Mouse (Mus musculus) intestine, embryonic 16.5 days (tissue): ENCODE measurements at regions not wholly inside any gene's neighbourhood (a gene's known extent, or its start where the extent isn't known, plus 50 kb on each side); places are given as distances from the start of the nearest gene placed in this dataset.

ENCODE experiments used
- ATAC-seq: fragments of 200-750 bp; cut with Nextera tagmentation; 2 replicates; pipeline ENCODE4 v1.8.0; 2017; ENCODE audit warnings: moderate TSS enrichment, moderate library complexity
- H3K27ac ChIP-seq: fragments of 300-500 bp; sonication (generic); 2 replicates; pipeline ENCODE4 v1.5.1; 2014; ENCODE audit warnings: mild to moderate bottlenecking, low read length
- H3K27me3 ChIP-seq: fragments of 300-500 bp; sonication (generic); replicated peaks from 2 replicates; pipeline ENCODE4 v1.6.1; 2014; ENCODE audit warnings: low read length, control low read depth, mixed read lengths; ENCODE audit not compliant: control insufficient read depth, insufficient read depth
- H3K36me3 ChIP-seq: fragments of 300-500 bp; sonication (generic); 2 replicates; pipeline ENCODE4 v1.6.1; 2014; ENCODE audit warnings: low read length, control low read depth; ENCODE audit not compliant: control insufficient read depth, insufficient read depth
- H3K4me1 ChIP-seq: fragments of 300-500 bp; sonication (generic); 2 replicates; pipeline ENCODE4 v1.6.1; 2014; ENCODE audit warnings: low read length, control low read depth, mixed read lengths; ENCODE audit not compliant: control insufficient read depth, insufficient read depth
- H3K4me2 ChIP-seq: fragments of 300-500 bp; sonication (generic); 2 replicates; pipeline ENCODE4 v1.6.1; 2014; ENCODE audit warnings: low read depth, low read length, control low read depth
- H3K4me3 ChIP-seq: fragments of 300-500 bp; sonication (generic); 2 replicates; pipeline ENCODE4 v1.5.1; 2014; ENCODE audit warnings: mild to moderate bottlenecking, low read length
- H3K9ac ChIP-seq: fragments of 300-500 bp; sonication (generic); 2 replicates; pipeline ENCODE4 v1.6.1; 2014; ENCODE audit warnings: low read depth, low read length
- H3K9me3 ChIP-seq: fragments of 300-500 bp; sonication (generic); 2 replicates; pipeline ENCODE4 v1.6.1; 2016; ENCODE audit warnings: low read length, control low read depth; ENCODE audit not compliant: control insufficient read depth
- WGBS: fragments of 180-500 bp; shearing (Covaris S2); extraction: QIAGEN DNeasy Blood & Tissue Kit; methylation state at CpG from one replicate; pipeline ENCODE4 v1.1.7; 2014; 5-methylcytosine and 5-hydroxymethylcytosine counted together

GRCm38 (mm10) chr5:45042914-45043313 lies 243.4 kb upstream of the Ldb2 start:
- H3K27me3 ChIP-seq = no peaks in the 10 kb centered on the region
- H3K27ac ChIP-seq = no peak overlapping the region
- H3K36me3 ChIP-seq = no peaks in the 10 kb centered on the region
- no peaks in the 10 kb centered on the region for H3K9me3 ChIP-seq
- no peak overlapping the region for H3K4me3 ChIP-seq
- H3K4me1 ChIP-seq = no peaks in the 10 kb centered on the region
- no peak overlapping the region for H3K4me2 ChIP-seq
- 64% methylated on average over 2 of the region's 2 CpGs for WGBS
- ATAC-seq = no peak
- no peak overlapping the region for H3K9ac ChIP-seq

- Histone ChIP-seq H3K27me3 (no peaks in the 10 kb centered on the region), H3K36me3 (no peaks in the 10 kb centered on the region), H3K4me2 (no peak overlapping the region), H3K27ac (no peak overlapping the region), H3K9me3 (no peaks in the 10 kb centered on the region), H3K9ac (no peak overlapping the region), H3K4me1 (no peaks in the 10 kb centered on the region), H3K4me3 (no peak overlapping the region)
- 45% methylated on average over 1 of the region's 1 CpGs for WGBS
- no peak for ATAC-seq
Measured at GRCm38 (mm10) chr5:45036430-45036829, 236.9 kb upstream of the Ldb2 start.

GRCm38 (mm10) chr5:45033146-45033545 lies 233.7 kb upstream of the Ldb2 start:
- Histone ChIP-seq H3K9me3 (no peaks in the 10 kb centered on the region), H3K9ac (no peak overlapping the region), H3K27ac (no peak overlapping the region), H3K36me3 (no peaks in the 10 kb centered on the region), H3K27me3 (no peaks in the 10 kb centered on the region), H3K4me3 (no peak overlapping the region), H3K4me2 (no peak overlapping the region), H3K4me1 (no peaks in the 10 kb centered on the region)
- WGBS = 81% methylated on average over 1 of the region's 1 CpGs
- no peak for ATAC-seq

GRCm38 (mm10) chr5:45027876-45028275 lies 228.4 kb upstream of the Ldb2 start:
- ATAC-seq = no peak
- H3K4me1 ChIP-seq = no peaks in the 10 kb centered on the region
- H3K9me3 ChIP-seq = no peaks in the 10 kb centered on the region
- H3K27me3 ChIP-seq = no peaks in the 10 kb centered on the region
- no peaks in the 10 kb centered on the region for H3K36me3 ChIP-seq
- H3K4me2 ChIP-seq = no peak overlapping the region
- no peak overlapping the region for H3K9ac ChIP-seq
- H3K4me3 ChIP-seq = no peak overlapping the region
- WGBS = 36% methylated on average over 3 of the region's 3 CpGs
- no peak overlapping the region for H3K27ac ChIP-seq

- no peaks in the 10 kb centered on the region for H3K9me3 ChIP-seq
- ATAC-seq = no peak
- H3K4me2 ChIP-seq = no peak overlapping the region
- no peak overlapping the region for H3K4me3 ChIP-seq
- no peak overlapping the region for H3K9ac ChIP-seq
- H3K27me3 ChIP-seq = no peaks in the 10 kb centered on the region
- no peaks in the 10 kb centered on the region for H3K4me1 ChIP-seq
- H3K36me3 ChIP-seq = no peaks in the 10 kb centered on the region
- H3K27ac ChIP-seq = no peak overlapping the region
- WGBS = 84% methylated on average over 2 of the region's 2 CpGs
Measured at GRCm38 (mm10) chr5:45025383-45025782, 225.9 kb upstream of the Ldb2 start.

- no peak overlapping the region for H3K4me3 ChIP-seq
- ATAC-seq = no peak
- no peaks in the 10 kb centered on the region for H3K4me1 ChIP-seq
- H3K27ac ChIP-seq = no peak overlapping the region
- H3K4me2 ChIP-seq = no peak overlapping the region
- H3K27me3 ChIP-seq = no peaks in the 10 kb centered on the region
- 75% methylated on average over 2 of the region's 2 CpGs for WGBS
- no peaks in the 10 kb centered on the region for H3K9me3 ChIP-seq
- no peak overlapping the region for H3K9ac ChIP-seq
- H3K36me3 ChIP-seq = no peaks in the 10 kb centered on the region
Measured at GRCm38 (mm10) chr5:45007930-45008329, 208.4 kb upstream of the Ldb2 start.

- no peak overlapping the region for H3K9ac ChIP-seq
- H3K4me3 ChIP-seq = no peak overlapping the region
- ATAC-seq = no peak
- no peaks in the 10 kb centered on the region for H3K27me3 ChIP-seq
- H3K9me3 ChIP-seq = no peaks in the 10 kb centered on the region
- H3K36me3 ChIP-seq = no peaks in the 10 kb centered on the region
- H3K4me1 ChIP-seq = no peaks in the 10 kb centered on the region
- no peak overlapping the region for H3K27ac ChIP-seq
- no peak overlapping the region for H3K4me2 ChIP-seq
Measured at GRCm38 (mm10) chr5:45000996-45001395, 201.5 kb upstream of the Ldb2 start.

GRCm38 (mm10) chr5:44999032-44999431 lies 199.6 kb upstream of the Ldb2 start:
- Histone ChIP-seq H3K27me3 (no peaks in the 10 kb centered on the region), H3K36me3 (no peaks in the 10 kb centered on the region), H3K4me2 (no peak overlapping the region), H3K27ac (no peak overlapping the region), H3K4me3 (no peak overlapping the region), H3K4me1 (no peaks in the 10 kb centered on the region), H3K9me3 (no peaks in the 10 kb centered on the region), H3K9ac (no peak overlapping the region)
- ATAC-seq = no peak
- WGBS = 69% methylated on average over 3 of the region's 3 CpGs

GRCm38 (mm10) chr5:44975456-44976195 lies 176.1 kb upstream of the Ldb2 start:
- Histone ChIP-seq H3K27me3 (no peaks in the 10 kb centered on the region), H3K9me3 (no peaks in the 10 kb centered on the region), H3K36me3 (no peaks in the 10 kb centered on the region), H3K9ac (no peak overlapping the region), H3K4me1 (no peaks in the 10 kb centered on the region; the same call in 1 of the 2 replicates), H3K4me3 (no peak overlapping the region), H3K27ac (peak overlapping the region; percentile 43), H3K4me2 (no peak overlapping the region)
- WGBS = 47% methylated on average over 9 of the region's 9 CpGs
- no peak for ATAC-seq
